Mouse (Mus musculus) erythroblast, adult 5-6 weeks (primary cell): ENCODE measurements at regions not wholly inside any gene's neighbourhood (a gene's known extent, or its start where the extent isn't known, plus 50 kb on each side); places are given as distances from the start of the nearest gene placed in this dataset.

Experiments
- ATAC-seq: replicated peaks from 2 replicates; pipeline ENCODE4 v1.8.0; 2016; ENCODE audit warnings: moderate number of reproducible peaks, mild to moderate bottlenecking, moderate TSS enrichment, inconsistent platforms; ENCODE audit not compliant: poor library complexity, low FRiP score, severe bottlenecking

- ATAC-seq: no peak
Observed at GRCm38 (mm10) chr6:100176914-100177560, 110.2 kb downstream of the Rybp start.

GRCm38 (mm10) chr6:100170711-100171348 lies 116.5 kb downstream of the Rybp start:
- ATAC-seq: no peak

GRCm38 (mm10) chr6:100167321-100167720 lies 120.0 kb downstream of the Rybp start:
- ATAC-seq: no peak

- no peak for ATAC-seq
Observed at GRCm38 (mm10) chr6:100165746-100166145, 121.5 kb downstream of the Rybp start.

- ATAC-seq: no peak
Observed at GRCm38 (mm10) chr6:100164162-100164561, 123.1 kb downstream of the Rybp start.

GRCm38 (mm10) chr6:100163814-100164130 lies 123.5 kb downstream of the Rybp start:
- ATAC-seq: no peak

GRCm38 (mm10) chr6:100162961-100163813 lies 124.1 kb downstream of the Rybp start:
- no peak for ATAC-seq

GRCm38 (mm10) chr6:100160670-100161069 lies 126.6 kb downstream of the Rybp start:
- no peak for ATAC-seq

- no peak for ATAC-seq
Observed at GRCm38 (mm10) chr6:100159817-100160216, 127.5 kb downstream of the Rybp start.

- ATAC-seq: no peak
Observed at GRCm38 (mm10) chr6:100159246-100159645, 128.0 kb downstream of the Rybp start.

GRCm38 (mm10) chr6:100157288-100157687 lies 130.0 kb downstream of the Rybp start:
- no peak for ATAC-seq

- ATAC-seq: no peak
Observed at GRCm38 (mm10) chr6:100156163-100156562, 131.1 kb downstream of the Rybp start.

GRCm38 (mm10) chr6:100155676-100156075 lies 131.6 kb downstream of the Rybp start:
- ATAC-seq: no peak

- no peak for ATAC-seq
Observed at GRCm38 (mm10) chr6:100151447-100151846, 135.8 kb downstream of the Rybp start.

- no peak for ATAC-seq
Observed at GRCm38 (mm10) chr6:100150703-100151208, 136.5 kb downstream of the Rybp start.

GRCm38 (mm10) chr6:100149458-100149852 lies 137.8 kb downstream of the Rybp start:
- no peak for ATAC-seq

GRCm38 (mm10) chr6:100148751-100149457 lies 138.4 kb downstream of the Rybp start:
- no peak for ATAC-seq

GRCm38 (mm10) chr6:100146360-100146935 lies 140.8 kb downstream of the Rybp start:
- no peak for ATAC-seq

GRCm38 (mm10) chr6:100145869-100146268 lies 141.4 kb downstream of the Rybp start:
- no peak for ATAC-seq
